Mouse (Mus musculus): Measurements from ENCODE around the gene Mbtd1. TPM values are rescaled to one million over a fixed set of nuclear protein-coding genes. Genes with fewer than 3 reads are reported as not detected.
"Not testable (repeated sequence)": the region's sequence is repeated elsewhere in the genome, so short reads cannot be mapped to it uniquely, and the experiment has no call there.

Gene Mbtd1
- polyA plus RNA-seq, 1 experiment from 2014 or later: 24.3 TPM

DNA sequence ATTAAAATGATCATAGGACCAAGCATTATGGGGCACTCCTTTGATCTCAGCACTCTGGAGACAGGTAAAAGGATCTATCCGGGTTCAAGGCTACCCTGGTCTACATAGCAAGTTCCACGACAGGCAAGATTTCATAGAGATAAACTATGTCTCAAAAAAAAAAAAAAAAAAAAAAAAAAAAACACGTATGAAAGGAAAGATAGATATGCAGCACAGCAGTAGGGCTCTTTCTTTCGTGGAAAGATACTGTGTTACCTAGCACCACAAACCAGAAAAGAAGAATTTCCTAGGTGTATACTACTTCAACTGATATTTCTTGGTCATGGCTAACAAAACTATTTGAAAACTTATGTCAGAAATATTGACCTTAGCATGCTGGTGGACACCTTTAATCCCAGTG lies 21.2 kb downstream of the Mbtd1 start:
- Histone ChIP-seq H3K27ac (ENCODE audit: low read depth) (no peak overlapping the region), H3K4me1 (ENCODE audit: insufficient read depth) (no peaks in the 10 kb centered on the region), H3K4me2 (no peak overlapping the region), H3K9me3 (ENCODE audit: low read depth, low read length) (no peaks in the 10 kb centered on the region), H3K9ac (no peak overlapping the region), H3K36me3 (ENCODE audit: insufficient read depth) (peaks cover 69% of the 10 kb centered on the region), H3K4me3 (ENCODE audit: low read depth, low read length) (no peak overlapping the region), H3K27me3 (ENCODE audit: insufficient read depth, low read length) (no peaks in the 10 kb centered on the region)
- no peak for DNase-seq
- no peak for TF ChIP-seq CTCF (IDR thresholded peaks at IDR 0.05; ENCODE audit: low read depth)
- 79% methylated on average over 4 of the region's 4 CpGs for WGBS
- ATAC-seq (ENCODE audit: insufficient read depth): no peak

- H3K4me1 ChIP-seq (ENCODE audit: insufficient read depth): no peaks in the 10 kb centered on the region
- H3K27ac ChIP-seq (ENCODE audit: low read depth): no peak overlapping the region
- H3K27me3 ChIP-seq (ENCODE audit: insufficient read depth, low read length): no peaks in the 10 kb centered on the region
- H3K36me3 ChIP-seq (ENCODE audit: insufficient read depth): peaks cover 77% of the 10 kb centered on the region
- no peak for ATAC-seq (ENCODE audit: insufficient read depth)
- WGBS: 66% methylated on average over 3 of the region's 3 CpGs
- H3K4me3 ChIP-seq (ENCODE audit: low read depth, low read length): no peak overlapping the region
- no peak for TF ChIP-seq CTCF (IDR thresholded peaks at IDR 0.05; ENCODE audit: low read depth)
- no peak for DNase-seq
- H3K9me3 ChIP-seq (ENCODE audit: low read depth, low read length): no peaks in the 10 kb centered on the region
- H3K4me2 ChIP-seq: no peak overlapping the region
- H3K9ac ChIP-seq: no peak overlapping the region
Measured at GRCm38 (mm10) chr11:93907839-93908238, 22.2 kb downstream of the Mbtd1 start.

- H3K36me3 ChIP-seq (ENCODE audit: insufficient read depth): peaks cover 84% of the 10 kb centered on the region
- no peak overlapping the region for H3K27ac ChIP-seq (ENCODE audit: low read depth)
- DNase-seq (no peak), ATAC-seq (ENCODE audit: insufficient read depth) (no peak)
- no peaks in the 10 kb centered on the region for H3K9me3 ChIP-seq (ENCODE audit: low read depth, low read length)
- no peak overlapping the region for H3K4me3 ChIP-seq (ENCODE audit: low read depth, low read length)
- 85% methylated on average over 9 of the region's 9 CpGs for WGBS
- no peak overlapping the region for H3K9ac ChIP-seq
- no peaks in the 10 kb centered on the region for H3K4me1 ChIP-seq (ENCODE audit: insufficient read depth)
- H3K27me3 ChIP-seq (ENCODE audit: insufficient read depth, low read length): no peaks in the 10 kb centered on the region
- H3K4me2 ChIP-seq: no peak overlapping the region
- no peak for TF ChIP-seq CTCF (IDR thresholded peaks at IDR 0.05; ENCODE audit: low read depth)
Measured at GRCm38 (mm10) chr11:93908829-93909228, 23.2 kb downstream of the Mbtd1 start.

- Histone ChIP-seq H3K4me1 (ENCODE audit: insufficient read depth) (no peaks in the 10 kb centered on the region), H3K27ac (ENCODE audit: low read depth) (no peak overlapping the region), H3K9me3 (ENCODE audit: low read depth, low read length) (no peaks in the 10 kb centered on the region), H3K27me3 (ENCODE audit: insufficient read depth, low read length) (no peaks in the 10 kb centered on the region), H3K9ac (no peak overlapping the region), H3K4me3 (ENCODE audit: low read depth, low read length) (no peak overlapping the region), H3K4me2 (no peak overlapping the region), H3K36me3 (ENCODE audit: insufficient read depth) (peaks cover 88% of the 10 kb centered on the region)
- DNase-seq: no peak
- 84% methylated on average over 3 of the region's 3 CpGs for WGBS
- no peak for ATAC-seq (ENCODE audit: insufficient read depth)
- no peak for TF ChIP-seq CTCF (IDR thresholded peaks at IDR 0.05; ENCODE audit: low read depth)
Measured at GRCm38 (mm10) chr11:93911603-93912002, 26.0 kb downstream of the Mbtd1 start.

DNA sequence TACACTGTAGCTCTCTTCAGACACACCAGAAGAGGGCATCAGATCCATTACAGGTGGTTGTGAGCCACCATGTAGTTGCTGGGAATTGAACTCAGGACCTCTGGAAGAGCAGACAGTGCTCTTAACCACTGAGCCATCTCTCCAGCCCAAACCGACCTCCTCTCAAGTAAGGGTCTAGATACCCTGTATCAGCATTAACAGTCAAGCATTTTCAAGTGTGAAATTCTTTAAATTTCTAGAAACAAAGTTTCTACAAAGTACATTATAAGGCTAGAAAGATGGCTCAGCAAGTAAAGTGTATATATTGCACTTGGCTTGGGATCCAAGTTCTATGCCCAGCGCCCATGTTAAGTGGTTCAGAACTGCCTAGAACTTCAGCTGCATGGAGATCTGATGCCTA lies 29.4 kb downstream of the Mbtd1 start:
- not testable (repeated sequence) for H3K9me3 ChIP-seq (ENCODE audit: low read depth, low read length); H3K4me1 ChIP-seq (ENCODE audit: insufficient read depth); H3K4me2 ChIP-seq; H3K27me3 ChIP-seq (ENCODE audit: insufficient read depth, low read length); ATAC-seq (ENCODE audit: insufficient read depth); DNase-seq; H3K9ac ChIP-seq; H3K4me3 ChIP-seq (ENCODE audit: low read depth, low read length); H3K27ac ChIP-seq (ENCODE audit: low read depth)
- peaks cover 86% of the 10 kb centered on the region for H3K36me3 ChIP-seq (ENCODE audit: insufficient read depth)
- 91% methylated on average over 2 of the region's 2 CpGs for WGBS

DNA sequence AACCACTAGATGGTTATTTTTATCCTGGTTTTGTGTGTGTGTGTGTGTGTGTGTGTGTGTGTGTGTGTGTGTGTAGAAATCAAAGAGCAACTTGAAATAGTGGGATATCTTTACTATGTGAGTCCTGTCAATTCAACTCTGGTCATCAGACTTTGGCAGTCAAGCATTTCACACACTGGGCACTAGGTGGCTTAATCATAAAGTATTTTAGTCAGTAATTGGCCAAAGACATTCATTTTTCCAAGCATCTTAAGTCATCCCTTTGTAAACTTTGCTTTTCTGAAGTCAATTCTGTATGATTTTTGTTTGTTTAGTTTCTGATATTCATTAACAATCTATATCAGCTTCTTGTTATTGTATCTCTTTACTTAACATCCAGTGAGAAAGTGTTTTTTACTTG lies 43.5 kb downstream of the Mbtd1 start:
- DNase-seq (peak; percentile 24), ATAC-seq (ENCODE audit: insufficient read depth) (no peak)
- Histone ChIP-seq H3K9me3 (ENCODE audit: low read depth, low read length) (no peaks in the 10 kb centered on the region), H3K9ac (no peak overlapping the region), H3K36me3 (ENCODE audit: insufficient read depth) (peaks cover 86% of the 10 kb centered on the region), H3K4me1 (ENCODE audit: insufficient read depth) (no peaks in the 10 kb centered on the region), H3K27ac (ENCODE audit: low read depth) (no peak overlapping the region), H3K4me2 (no peak overlapping the region), H3K4me3 (ENCODE audit: low read depth, low read length) (no peak overlapping the region), H3K27me3 (ENCODE audit: insufficient read depth, low read length) (no peaks in the 10 kb centered on the region)
- TF ChIP-seq CTCF (IDR thresholded peaks at IDR 0.05; ENCODE audit: low read depth): peak; percentile 18; the same call in 1 of the 2 replicates

DNA sequence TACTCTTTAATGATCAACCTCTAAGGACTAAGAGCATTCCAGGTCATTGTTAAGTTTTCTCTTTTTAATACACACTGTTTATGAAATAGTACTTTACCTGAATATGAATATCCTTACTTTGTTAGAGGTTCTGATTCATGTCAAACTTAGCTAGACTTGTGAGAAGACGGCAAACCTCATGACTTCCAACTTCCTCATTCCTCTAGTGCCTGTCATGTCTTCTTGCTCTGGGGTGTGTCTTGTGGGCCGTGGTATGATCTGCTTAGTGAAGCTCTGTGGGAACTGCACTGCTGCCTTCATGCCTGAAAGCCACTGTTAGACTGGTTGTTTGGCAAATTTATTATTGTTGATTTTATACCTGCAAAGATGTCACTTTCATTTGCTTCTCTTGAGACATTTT lies 55.3 kb downstream of the Mbtd1 start:
- no peak overlapping the region for H3K4me3 ChIP-seq (ENCODE audit: low read depth, low read length)
- ATAC-seq (ENCODE audit: insufficient read depth) (no peak), DNase-seq (no peak)
- H3K9me3 ChIP-seq (ENCODE audit: low read depth, low read length): no peaks in the 10 kb centered on the region
- WGBS: 71% methylated on average over 2 of the region's 2 CpGs
- H3K27me3 ChIP-seq (ENCODE audit: insufficient read depth, low read length): no peaks in the 10 kb centered on the region
- H3K4me2 ChIP-seq: no peak overlapping the region
- no peaks in the 10 kb centered on the region for H3K4me1 ChIP-seq (ENCODE audit: insufficient read depth)
- H3K36me3 ChIP-seq (ENCODE audit: insufficient read depth): peaks cover 42% of the 10 kb centered on the region
- TF ChIP-seq CTCF (IDR thresholded peaks at IDR 0.05; ENCODE audit: low read depth): no peak
- no peak overlapping the region for H3K27ac ChIP-seq (ENCODE audit: low read depth)
- no peak overlapping the region for H3K9ac ChIP-seq

DNA sequence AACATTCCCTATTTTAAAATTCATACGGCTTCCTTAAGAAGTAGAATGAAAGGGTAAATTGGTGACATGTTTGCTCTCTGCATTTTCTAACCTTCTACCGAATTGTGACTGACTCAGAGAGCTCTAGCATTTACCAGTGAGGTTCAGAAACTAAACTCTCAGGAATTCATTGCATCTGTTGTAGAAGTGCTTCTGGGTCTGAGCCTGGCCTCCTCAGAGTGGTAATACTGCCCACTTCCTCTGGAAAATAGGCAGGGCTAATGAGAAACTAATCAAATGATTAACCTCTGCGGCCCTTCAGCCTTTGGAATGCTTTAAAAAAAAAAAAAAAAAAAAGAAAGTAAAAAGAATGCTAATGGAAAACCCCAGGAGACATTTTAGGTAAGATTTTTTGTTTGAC lies 59.3 kb downstream of the Mbtd1 start:
- WGBS: 84% methylated on average over 3 of the region's 3 CpGs
- ATAC-seq (ENCODE audit: insufficient read depth): no peak
- no peak for DNase-seq

More for the DNA sequence above, 59.3 kb downstream of the Mbtd1 start:
- no peak overlapping the region for H3K4me3 ChIP-seq (ENCODE audit: low read depth, low read length)
- H3K27me3 ChIP-seq (ENCODE audit: insufficient read depth, low read length): no peaks in the 10 kb centered on the region
- H3K36me3 ChIP-seq (ENCODE audit: insufficient read depth): peaks cover 38% of the 10 kb centered on the region
- H3K9ac ChIP-seq: no peak overlapping the region
- no peak overlapping the region for H3K4me2 ChIP-seq
- TF ChIP-seq CTCF (IDR thresholded peaks at IDR 0.05; ENCODE audit: low read depth): no peak
- H3K9me3 ChIP-seq (ENCODE audit: low read depth, low read length): no peaks in the 10 kb centered on the region
- no peak overlapping the region for H3K27ac ChIP-seq (ENCODE audit: low read depth)
- no peaks in the 10 kb centered on the region for H3K4me1 ChIP-seq (ENCODE audit: insufficient read depth)
